ENCODE assay signal across 11 mouse cellular contexts in the genomic region with DNA sequence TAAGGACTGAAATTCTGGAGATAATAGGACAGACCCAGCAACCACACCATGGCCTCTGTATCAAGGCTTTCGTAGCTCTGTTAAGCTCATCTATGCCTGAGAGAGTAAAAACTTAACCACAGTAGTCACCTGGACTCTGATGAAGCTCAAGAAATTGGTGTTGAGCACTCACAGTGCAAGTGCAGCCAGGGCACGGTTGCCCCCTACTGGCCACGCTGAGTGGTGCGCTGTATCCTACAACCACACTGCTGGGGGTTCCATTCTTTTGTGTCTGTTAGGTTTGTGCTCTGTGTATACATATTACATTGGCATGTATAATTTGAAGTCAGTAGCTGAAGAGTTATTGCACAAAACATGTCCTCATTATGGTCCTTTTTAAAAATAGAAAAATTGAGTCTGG. TPM values are rescaled to one million over a fixed set of nuclear protein-coding genes. Genes with fewer than 3 reads are reported as not detected.
A peak's percentile ranks its signal among the peaks of the same experiment; 100 is the strongest.
DNase-seq lines count a peak whose midpoint lies in the region; ATAC-seq and TF ChIP-seq lines count a peak whose summit lies in the region.
"Had no signal": no experiment of that assay in that cellular context is flagged by ENCODE, and none has a peak within 500 bp of the region (broad histone marks: within the 10 kb centered on the region; RNA-seq: fewer than 3 reads in every experiment).

No protein-coding gene starts in this region.

- no peaks in the 10 kb centered on the region for H3K27me3 ChIP-seq in heart, postnatal 0 days (ENCODE audit: control insufficient read depth, insufficient read depth, low read length)
- no peaks in the 10 kb centered on the region for H3K27me3 ChIP-seq in heart, embryonic 12.5 days (replicated peaks)
- no peaks in the 10 kb centered on the region; the same call in 1 of the 2 replicates for H3K27me3 ChIP-seq in small intestine, adult 2 months (ENCODE audit: control insufficient read depth, insufficient read depth, low read length)
- H3K27me3 ChIP-seq in midbrain, embryonic 11.5 days (ENCODE audit: control insufficient read depth, insufficient read depth, low read length): no peaks in the 10 kb centered on the region
- H3K27me3 ChIP-seq: embryonic facial prominence, embryonic 13.5 days; heart, embryonic 13.5 days; midbrain, embryonic 15.5 days had no signal

- no peak overlapping the region for H3K4me3 ChIP-seq in heart, postnatal 0 days (ENCODE audit: low read depth, low read length)
- no peak overlapping the region for H3K4me3 ChIP-seq in heart, embryonic 12.5 days
- H3K4me3 ChIP-seq in small intestine, adult 2 months (ENCODE audit: low read depth, low read length): no peak overlapping the region
- no peak overlapping the region for H3K4me3 ChIP-seq in midbrain, embryonic 11.5 days (ENCODE audit: low read depth, low read length)
- H3K4me3 ChIP-seq: embryonic facial prominence, embryonic 13.5 days; heart, embryonic 13.5 days; midbrain, embryonic 15.5 days had no signal

- no peak for TF ChIP-seq POLR2A in small intestine, adult 2 months (IDR thresholded peaks at IDR 0.05; ENCODE audit: low read depth, low read length)

- 51% methylated on average over 4 of the region's 4 CpGs for WGBS in heart, postnatal 0 days
- 40% methylated on average over 4 of the region's 4 CpGs for WGBS in heart, embryonic 12.5 days
- 29% methylated on average over 4 of the region's 4 CpGs for WGBS in small intestine, adult 2 months
- WGBS in midbrain, embryonic 11.5 days: 46% methylated on average over 4 of the region's 4 CpGs

- H3K9me3 ChIP-seq in heart, postnatal 0 days (replicated peaks; ENCODE audit: control insufficient read depth, low read length): no peaks in the 10 kb centered on the region; the same call in 1 of the 2 replicates
- H3K9me3 ChIP-seq in heart, embryonic 12.5 days (replicated peaks): peaks cover 11% of the 10 kb centered on the region
- no peaks in the 10 kb centered on the region; the same call in 1 of the 2 replicates for H3K9me3 ChIP-seq in midbrain, embryonic 11.5 days (ENCODE audit: control insufficient read depth, low read length)
- H3K9me3 ChIP-seq: embryonic facial prominence, embryonic 13.5 days; midbrain, embryonic 15.5 days had no signal

- peak; percentile 55; the same call in 1 of the 2 replicates for TF ChIP-seq CTCF in heart, postnatal 0 days (IDR thresholded peaks at IDR 0.05; ENCODE audit: low read depth)
- TF ChIP-seq CTCF in small intestine, adult 2 months (IDR thresholded peaks at IDR 0.05; ENCODE audit: extremely low read depth, insufficient read length, insufficient replicate concordance, low read depth, low read length): peak; percentile 76; the same call in 1 of the 2 replicates

- no peak for ATAC-seq in heart, postnatal 0 days (ENCODE audit: insufficient read depth, low read depth)
- no peak for ATAC-seq in heart, embryonic 12.5 days (ENCODE audit: insufficient number of reproducible peaks, low FRiP score)
- no peak for ATAC-seq in midbrain, embryonic 11.5 days (ENCODE audit: low FRiP score)
- ATAC-seq: midbrain, embryonic 15.5 days had no signal

- no peak overlapping the region for H3K27ac ChIP-seq in heart, postnatal 0 days (ENCODE audit: low read depth)
- no peak overlapping the region for H3K27ac ChIP-seq in heart, embryonic 12.5 days (ENCODE audit: poor library complexity, severe bottlenecking)
- no peak overlapping the region for H3K27ac ChIP-seq in small intestine, adult 2 months (ENCODE audit: insufficient read depth, low read depth, low read length)
- H3K27ac ChIP-seq in midbrain, embryonic 11.5 days (ENCODE audit: low read depth, low read length): no peak overlapping the region
- H3K27ac ChIP-seq: embryonic facial prominence, embryonic 13.5 days; heart, embryonic 13.5 days; midbrain, embryonic 15.5 days had no signal

- peaks cover 13% of the 10 kb centered on the region for H3K4me1 ChIP-seq in heart, postnatal 0 days (ENCODE audit: control insufficient read depth, insufficient read depth)
- peaks cover 11% of the 10 kb centered on the region for H3K4me1 ChIP-seq in heart, embryonic 12.5 days (replicated peaks)
- peaks cover 11% of the 10 kb centered on the region; the same call in 1 of the 2 replicates for H3K4me1 ChIP-seq in small intestine, adult 2 months (ENCODE audit: control insufficient read depth, insufficient read depth, insufficient read length, low read length)
- H3K4me1 ChIP-seq in midbrain, embryonic 11.5 days (ENCODE audit: control insufficient read depth, insufficient read depth, low read length): no peaks in the 10 kb centered on the region
- H3K4me1 ChIP-seq: embryonic facial prominence, embryonic 13.5 days; midbrain, embryonic 15.5 days had no signal

- no peak overlapping the region for H3K4me2 ChIP-seq in heart, postnatal 0 days (ENCODE audit: low read depth, low read length)
- H3K4me2 ChIP-seq in heart, embryonic 12.5 days: no peak overlapping the region
- no peak overlapping the region for H3K4me2 ChIP-seq in midbrain, embryonic 11.5 days
- H3K4me2 ChIP-seq: embryonic facial prominence, embryonic 13.5 days; heart, embryonic 13.5 days; midbrain, embryonic 15.5 days had no signal

- H3K36me3 ChIP-seq in heart, postnatal 0 days (replicated peaks; ENCODE audit: control insufficient read depth, insufficient read depth, low read length): no peaks in the 10 kb centered on the region
- no peaks in the 10 kb centered on the region for H3K36me3 ChIP-seq in heart, embryonic 12.5 days
- H3K36me3 ChIP-seq in small intestine, adult 2 months (ENCODE audit: control insufficient read depth, insufficient read depth, low read length): no peaks in the 10 kb centered on the region
- no peaks in the 10 kb centered on the region for H3K36me3 ChIP-seq in midbrain, embryonic 11.5 days (ENCODE audit: control insufficient read depth, insufficient read depth, low read length)
- H3K36me3 ChIP-seq: embryonic facial prominence, embryonic 13.5 days; heart, embryonic 13.5 days; midbrain, embryonic 15.5 days had no signal

- no peak for DNase-seq in heart, postnatal 0 days (ENCODE audit: low spot score)
- DNase-seq in right cerebral cortex, adult 18-20 months: peak; percentile 5
- DNase-seq in right cerebral cortex, postnatal 4 days: no peak
- peak; percentile 64 to 71 for DNase-seq in adrenal gland, postnatal 36 days
- no peak for DNase-seq in midbrain, embryonic 11.5 days (ENCODE audit: low spot score, missing footprints)
- no peak for DNase-seq in ovary, postnatal 10 days (ENCODE audit: low spot score)

- TF ChIP-seq EP300 in heart, postnatal 0 days (IDR thresholded peaks at IDR 0.05; ENCODE audit: low read depth): no peak

- H3K9ac ChIP-seq in heart, postnatal 0 days (replicated peaks; ENCODE audit: low read depth, low read length): no peak overlapping the region
- H3K9ac ChIP-seq in heart, embryonic 12.5 days: no peak overlapping the region
- no peak overlapping the region for H3K9ac ChIP-seq in midbrain, embryonic 11.5 days (ENCODE audit: low read length)
- H3K9ac ChIP-seq: embryonic facial prominence, embryonic 13.5 days; heart, embryonic 13.5 days; midbrain, embryonic 15.5 days had no signal

RNA-seq across cellular contexts. Expression of a gene that starts 23.1 kb away (rescaled TPM):
- not detected in 2 replicates for total RNA-seq in heart, postnatal 0 days (2014; rRNA removed; ENCODE audit: low replicate concordance)
- not detected in 2 replicates for polyA plus RNA-seq in heart, postnatal 0 days (2015; fragmentation: Nextera tagmentation; extraction: Ambion mirVana)
- not detected in 2 replicates for polyA plus RNA-seq in heart, embryonic 12.5 days (2016; fragmentation: Nextera tagmentation; extraction: Ambion mirVana)
- total RNA-seq in adrenal gland, postnatal 36 days (2021): not detected
- polyA plus RNA-seq in small intestine, adult 2 months (2012; rRNA removed): not detected in 2 replicates
- not detected in 2 replicates for polyA plus RNA-seq in midbrain, embryonic 11.5 days (2014; fragmentation: Nextera tagmentation; extraction: Ambion mirVana)
- polyA plus RNA-seq: heart, embryonic 13.5 days; midbrain, embryonic 15.5 days had no signal

Comparison
In these comparisons a context has a peak if more than half of its experiments do, and no peak if none do; other contexts are left out.
1. DNase-seq: peak in right cerebral cortex, adult 18-20 months (single experiment) and adrenal gland, postnatal 36 days (2 of 2); none in heart, postnatal 0 days (single experiment), right cerebral cortex, postnatal 4 days (single experiment), midbrain, embryonic 11.5 days (single experiment) and ovary, postnatal 10 days (single experiment).